ENCODE assay signal across 24 mouse cellular contexts in genomic region chr1:41449972-41450371, GRCm38 (mm10).
DNase-seq lines count a peak whose midpoint lies in the region; ATAC-seq and TF ChIP-seq lines count a peak whose summit lies in the region.
"Had no signal": no experiment of that assay in that cellular context is flagged by ENCODE, and none has a peak within 500 bp of the region (broad histone marks: within the 10 kb centered on the region; RNA-seq: fewer than 3 reads in every experiment).

No protein-coding gene starts in this region.

- no peak overlapping the region for H3K9ac ChIP-seq in liver, embryonic 12.5 days
- no peak overlapping the region for H3K9ac ChIP-seq in ES-E14 (ENCODE audit: insufficient read depth, low read depth, low read length, poor library complexity, severe bottlenecking)
- H3K9ac ChIP-seq in hindbrain, embryonic 11.5 days (ENCODE audit: low read depth, low read length) = no peak overlapping the region
- H3K9ac ChIP-seq: embryonic facial prominence, embryonic 12.5 days had no signal

- in situ Hi-C loops in ES-E14 (cut with MboI; ENCODE audit: low sequenced_read_pairs in 2 of 2, unreplicated experiment in 2 of 2) = no loop called here

- H3K4me2 ChIP-seq in liver, embryonic 12.5 days = no peak overlapping the region
- no peak overlapping the region for H3K4me2 ChIP-seq in hindbrain, embryonic 11.5 days (replicated peaks; ENCODE audit: low read depth, low read length)
- H3K4me2 ChIP-seq: embryonic facial prominence, embryonic 12.5 days had no signal

- ATAC-seq in liver, embryonic 12.5 days = 0 out of 2 replicates have a peak, but pooled peaks have one; percentile 49
- ATAC-seq in hindbrain, embryonic 11.5 days (ENCODE audit: low FRiP score) = no peak
- ATAC-seq: CD4-positive, CD25-positive, alpha-beta regulatory T cell, adult 4 months; forebrain, embryonic 14.5 days; forebrain, embryonic 16.5 days had no signal

- no peak overlapping the region for H3K4me3 ChIP-seq in liver, embryonic 12.5 days
- H3K4me3 ChIP-seq in ES-E14 (ENCODE audit: insufficient read depth in 1 of 2, low read depth in 1 of 2, low read length in 2 of 2, poor library complexity in 1 of 2, severe bottlenecking in 1 of 2) = no peak overlapping the region
- no peak overlapping the region for H3K4me3 ChIP-seq in hindbrain, embryonic 11.5 days (ENCODE audit: low read depth, low read length)
- H3K4me3 ChIP-seq: embryonic facial prominence, embryonic 10.5 days; embryonic facial prominence, embryonic 12.5 days had no signal

- H3K36me3 ChIP-seq in liver, embryonic 12.5 days = no peaks in the 10 kb centered on the region
- H3K36me3 ChIP-seq in ES-E14 (ENCODE audit: control insufficient read depth, insufficient read depth, low read length, poor library complexity, severe bottlenecking) = no peaks in the 10 kb centered on the region
- H3K36me3 ChIP-seq in hindbrain, embryonic 11.5 days (ENCODE audit: control insufficient read depth, insufficient read depth, low read length) = no peaks in the 10 kb centered on the region
- H3K36me3 ChIP-seq: embryonic facial prominence, embryonic 10.5 days; embryonic facial prominence, embryonic 12.5 days had no signal

- H3K4me1 ChIP-seq in liver, embryonic 12.5 days = no peaks in the 10 kb centered on the region
- no peaks in the 10 kb centered on the region for H3K4me1 ChIP-seq in ES-E14 (ENCODE audit: control insufficient read depth in 2 of 2, insufficient read depth in 2 of 2, low read length in 2 of 2, poor library complexity in 1 of 2)
- no peaks in the 10 kb centered on the region for H3K4me1 ChIP-seq in hindbrain, embryonic 11.5 days (replicated peaks; ENCODE audit: control insufficient read depth, insufficient read depth, low read length)
- H3K4me1 ChIP-seq: embryonic facial prominence, embryonic 10.5 days; embryonic facial prominence, embryonic 12.5 days had no signal

- H3K27ac ChIP-seq in liver, embryonic 12.5 days = no peak overlapping the region
- no peak overlapping the region for H3K27ac ChIP-seq in ES-E14 (ENCODE audit: insufficient read depth, low read depth, low read length, poor library complexity, severe bottlenecking)
- no peak overlapping the region for H3K27ac ChIP-seq in hindbrain, embryonic 11.5 days (ENCODE audit: low read depth, low read length)
- H3K27ac ChIP-seq: embryonic facial prominence, embryonic 10.5 days; embryonic facial prominence, embryonic 12.5 days had no signal

- no peak for DNase-seq in liver
- peak; percentile 57 for DNase-seq in 416B (ENCODE audit: low read depth)
- no peak for DNase-seq in ES-E14 (ENCODE audit: low read depth, low spot score)
- peak; percentile 44 for DNase-seq in MN1 (ENCODE audit: low spot score)
- DNase-seq in hindbrain, embryonic 11.5 days (ENCODE audit: low spot score) = no peak
- no peak for DNase-seq in kidney, adult 11 months
- no peak for DNase-seq in adrenal gland, adult (ENCODE audit: inconsistent age in 2 of 2, low spot score in 1 of 2)
- DNase-seq: adrenal gland, adult 2 months; adrenal gland, postnatal 10 days; adrenal gland, postnatal 25 days; B cell, adult 2 months; cerebellum, adult 11 months; cerebellum, adult 18-20 months; cerebellum, adult 8-10 months; cerebellum, adult 9-11 months; cerebellum, postnatal 14 days; cerebellum, postnatal 36 days had no signal

- H3K27me3 ChIP-seq in liver, embryonic 12.5 days (replicated peaks) = no peaks in the 10 kb centered on the region
- H3K27me3 ChIP-seq in hindbrain, embryonic 11.5 days (ENCODE audit: control insufficient read depth, insufficient read depth, low read length) = no peaks in the 10 kb centered on the region
- H3K27me3 ChIP-seq: CH12.LX; embryonic facial prominence, embryonic 12.5 days had no signal

- H3K9me3 ChIP-seq in liver, embryonic 12.5 days (replicated peaks) = no peaks in the 10 kb centered on the region
- H3K9me3 ChIP-seq in ES-E14 (ENCODE audit: control insufficient read depth, insufficient read depth, low read depth, low read length) = no peaks in the 10 kb centered on the region
- H3K9me3 ChIP-seq in hindbrain, embryonic 11.5 days (ENCODE audit: control insufficient read depth, low read length) = no peaks in the 10 kb centered on the region
- H3K9me3 ChIP-seq: embryonic facial prominence, embryonic 10.5 days; embryonic facial prominence, embryonic 12.5 days had no signal

TF ChIP-seq in ES-E14, 5 proteins besides CTCF, POLR2A, EP300 and RAD21:
- no peak for TF ChIP-seq ZC3H11A (IDR thresholded peaks at IDR 0.05; ENCODE audit: borderline replicate concordance, low read depth, low read length)
- TF ChIP-seq MAFK (IDR thresholded peaks at IDR 0.05; ENCODE audit: insufficient read depth, low read depth, low read length) = 0 out of 2 replicates have a peak, but pooled peaks have one; percentile 30

Comparison
In these comparisons a context has a peak if more than half of its experiments do, and no peak if none do; other contexts are left out.
1. DNase-seq: peak in 416B (single experiment) and MN1 (single experiment); none in liver (single experiment), ES-E14 (single experiment), hindbrain, embryonic 11.5 days (single experiment), kidney, adult 11 months (single experiment) and adrenal gland, adult (0 of 2).